Mouse (Mus musculus): ENCODE results near the gene Hs3st3b1.

DNA sequence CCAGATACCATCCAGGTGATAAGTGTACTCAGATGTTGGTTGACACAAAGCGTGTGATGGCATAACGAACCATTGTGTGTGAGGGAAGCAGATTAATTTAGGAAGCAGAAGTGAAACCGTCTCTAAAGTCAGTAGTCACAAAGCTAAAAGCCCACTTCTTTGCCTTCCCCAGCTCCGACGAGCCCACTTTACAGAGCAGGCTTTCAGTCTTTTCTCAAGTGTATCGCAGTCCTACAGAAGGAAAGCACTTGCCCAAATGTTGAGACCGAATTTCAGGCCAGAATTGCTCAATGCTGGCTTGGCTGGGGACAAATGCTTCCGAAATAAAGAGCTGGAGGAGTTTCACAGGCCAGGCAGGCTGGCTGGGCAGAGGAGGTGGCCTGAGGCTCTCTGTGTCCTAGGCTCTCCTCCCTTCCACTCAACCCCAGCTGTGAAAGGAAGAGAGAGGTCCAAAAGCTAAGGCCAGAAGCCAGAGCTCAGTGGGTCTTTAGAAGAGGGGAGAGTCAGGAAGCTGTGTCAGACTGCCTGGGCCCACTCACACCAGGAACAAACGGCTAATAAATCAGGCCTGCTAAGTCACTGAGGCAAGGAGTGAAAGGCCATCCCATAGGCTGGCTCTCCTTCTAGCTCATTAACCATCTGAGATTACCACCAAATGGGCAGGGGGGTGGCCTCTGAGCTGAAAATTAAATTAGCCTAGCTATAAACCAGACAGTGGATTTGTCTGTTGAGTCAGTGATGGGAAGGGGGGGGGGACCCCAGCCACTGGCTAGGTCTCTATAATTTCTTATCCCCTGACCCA lies 15.3 kb downstream of the Hs3st3b1 start:
- TF ChIP-seq EP300 (IDR thresholded peaks at IDR 0.05; ENCODE audit: low read depth) (no peak), CTCF (IDR thresholded peaks at IDR 0.05; ENCODE audit: low read depth) (no peak)
